Mouse (Mus musculus): ENCODE measurements around the gene Gm21985. TPM values are rescaled to one million over a fixed set of nuclear protein-coding genes. Genes with fewer than 3 reads are reported as not detected.

Gene Gm21985
- polyA plus RNA-seq, 1 experiment: not detected

DNA sequence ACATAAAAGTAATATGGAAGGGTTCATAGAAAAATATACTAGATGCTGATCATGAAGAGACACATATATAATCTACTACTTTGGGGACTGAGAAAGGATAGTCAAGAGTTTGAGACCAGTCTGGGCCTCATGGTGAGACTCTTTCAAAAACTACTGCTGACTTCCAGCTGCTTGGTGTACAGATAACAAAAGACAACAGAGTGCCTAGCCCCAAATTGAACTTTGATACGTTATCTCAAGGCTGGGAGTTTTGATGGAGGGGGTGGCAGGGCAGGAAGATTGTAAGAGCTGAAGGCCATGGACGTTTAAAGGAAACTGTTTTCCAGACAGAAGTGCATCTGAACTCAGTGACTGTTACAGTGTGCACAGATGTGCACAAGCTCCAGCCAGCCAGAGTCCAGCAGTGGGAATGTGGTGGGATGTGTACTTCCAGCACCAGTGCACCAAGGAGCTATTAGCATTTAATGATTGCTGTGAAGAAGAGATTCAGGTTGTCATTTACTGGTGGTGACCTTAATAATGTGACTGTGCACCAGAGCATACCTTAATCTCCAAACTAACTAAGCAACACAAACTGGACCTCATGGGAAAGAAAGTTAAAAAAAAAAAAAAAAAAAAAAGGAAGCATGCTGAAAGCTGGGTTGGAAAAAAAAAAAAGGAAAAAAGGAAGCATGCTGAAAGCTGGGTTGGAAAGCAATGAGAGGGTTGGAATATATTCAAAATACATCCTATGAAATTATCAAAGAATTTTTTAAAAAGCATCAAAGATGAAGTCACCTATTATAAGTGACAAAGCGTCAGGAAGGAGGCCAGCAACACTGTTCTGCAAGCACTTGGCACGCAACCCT lies 66.2 kb downstream of the Gm21985 start:
- H3K4me2 ChIP-seq (ENCODE audit: low read depth): no peak overlapping the region
- H3K4me3 ChIP-seq: no peak overlapping the region
- no peaks in the 10 kb centered on the region for H3K79me2 ChIP-seq (ENCODE audit: control insufficient read depth, insufficient read depth)
- no peak overlapping the region for H3ac ChIP-seq (ENCODE audit: control insufficient read depth, insufficient read length)
- no peaks in the 10 kb centered on the region for H3K27me3 ChIP-seq (ENCODE audit: control insufficient read depth, insufficient read depth, insufficient read length)
- no peak for TF ChIP-seq CEBPB (IDR thresholded peaks at IDR 0.05; ENCODE audit: insufficient read depth, poor library complexity, severe bottlenecking)
- no peak for TF ChIP-seq MYOG (IDR thresholded peaks at IDR 0.05; ENCODE audit: control insufficient read depth in 1 of 3, insufficient read depth in 1 of 3, insufficient read length in 2 of 3, low read depth in 2 of 3)
- no peak for TF ChIP-seq E2F4 (IDR thresholded peaks at IDR 0.05; ENCODE audit: insufficient read depth)
- H3K36me3 ChIP-seq (ENCODE audit: control insufficient read depth, insufficient read depth): no peaks in the 10 kb centered on the region

- no peak overlapping the region for H3K4me3 ChIP-seq
- H3K36me3 ChIP-seq (ENCODE audit: control insufficient read depth, insufficient read depth): peaks cover 3% of the 10 kb centered on the region
Observed at GRCm38 (mm10) chr2:112337211-112337610, 71.1 kb downstream of the Gm21985 start.

DNA sequence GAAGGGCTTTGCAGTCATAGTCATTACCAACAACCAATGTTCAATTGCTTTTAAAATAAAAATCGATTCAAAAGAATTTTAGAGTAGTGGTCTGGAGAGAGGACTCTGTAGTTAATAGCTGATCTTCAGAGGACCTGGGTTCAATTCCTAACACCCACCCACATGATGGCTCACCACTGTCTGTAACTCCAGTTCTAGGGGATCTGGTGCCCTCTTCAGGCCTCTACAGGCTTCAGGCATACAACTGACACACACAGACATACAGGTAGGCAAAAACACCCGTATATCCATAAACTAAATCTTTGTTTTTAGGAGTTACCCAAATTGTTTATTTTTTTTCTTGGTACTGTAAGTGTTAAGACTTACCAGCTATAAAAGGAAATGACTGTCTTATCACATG lies 73.6 kb downstream of the Gm21985 start:
- H3K4me2 ChIP-seq (ENCODE audit: low read depth): no peak overlapping the region
- peaks cover 11% of the 10 kb centered on the region for H3K36me3 ChIP-seq (ENCODE audit: control insufficient read depth, insufficient read depth)
- no peaks in the 10 kb centered on the region for H3K27me3 ChIP-seq (ENCODE audit: control insufficient read depth, insufficient read depth, insufficient read length)
- no peak overlapping the region for H3ac ChIP-seq (ENCODE audit: control insufficient read depth, insufficient read length)
- H3K79me2 ChIP-seq (ENCODE audit: control insufficient read depth, insufficient read depth): no peaks in the 10 kb centered on the region
- TF ChIP-seq USF1 (IDR thresholded peaks at IDR 0.05; ENCODE audit: low read depth) (no peak), TCF3 (IDR thresholded peaks at IDR 0.05; ENCODE audit: insufficient read length, low read depth) (no peak), POLR2A (IDR thresholded peaks at IDR 0.05; ENCODE audit: insufficient read length, low read depth) (no peak), SRF (IDR thresholded peaks at IDR 0.05; ENCODE audit: control insufficient read depth, insufficient read length, low read depth) (no peak), REST (IDR thresholded peaks at IDR 0.05; ENCODE audit: insufficient read depth, insufficient read length) (no peak), TCF12 (IDR thresholded peaks at IDR 0.05; ENCODE audit: insufficient read depth, poor library complexity, severe bottlenecking) (no peak), MYOD1 (IDR thresholded peaks at IDR 0.05; ENCODE audit: control insufficient read depth in 1 of 3, insufficient read length in 2 of 3, low read depth in 2 of 3) (no peak), E2F4 (IDR thresholded peaks at IDR 0.05; ENCODE audit: insufficient read depth) (no peak), MYOG (IDR thresholded peaks at IDR 0.05; ENCODE audit: control insufficient read depth in 1 of 3, insufficient read depth in 1 of 3, insufficient read length in 2 of 3, low read depth in 2 of 3) (no peak), CEBPB (IDR thresholded peaks at IDR 0.05; ENCODE audit: insufficient read depth, poor library complexity, severe bottlenecking) (no peak), MAX (IDR thresholded peaks at IDR 0.05; ENCODE audit: low read depth) (no peak), POLR2AphosphoS2 (IDR thresholded peaks at IDR 0.05; ENCODE audit: insufficient read length, low read depth) (no peak)
- no peak overlapping the region for H3K4me3 ChIP-seq

More at GRCm38 (mm10) chr2:112337211-112337610, 71.1 kb downstream of the Gm21985 start:
- TF ChIP-seq TCF12 (IDR thresholded peaks at IDR 0.05; ENCODE audit: insufficient read depth, poor library complexity, severe bottlenecking) (no peak), POLR2A (IDR thresholded peaks at IDR 0.05; ENCODE audit: insufficient read length, low read depth) (no peak), TCF3 (IDR thresholded peaks at IDR 0.05; ENCODE audit: insufficient read length, low read depth) (no peak), CEBPB (IDR thresholded peaks at IDR 0.05; ENCODE audit: insufficient read depth, poor library complexity, severe bottlenecking) (no peak), POLR2AphosphoS2 (IDR thresholded peaks at IDR 0.05; ENCODE audit: insufficient read length, low read depth) (no peak), REST (IDR thresholded peaks at IDR 0.05; ENCODE audit: insufficient read depth, insufficient read length) (no peak), MYOG (IDR thresholded peaks at IDR 0.05; ENCODE audit: control insufficient read depth in 1 of 3, insufficient read depth in 1 of 3, insufficient read length in 2 of 3, low read depth in 2 of 3) (no peak), MYOD1 (IDR thresholded peaks at IDR 0.05; ENCODE audit: control insufficient read depth in 1 of 3, insufficient read length in 2 of 3, low read depth in 2 of 3) (no peak), USF1 (IDR thresholded peaks at IDR 0.05; ENCODE audit: low read depth) (no peak), MAX (IDR thresholded peaks at IDR 0.05; ENCODE audit: low read depth) (no peak), E2F4 (IDR thresholded peaks at IDR 0.05; ENCODE audit: insufficient read depth) (no peak), SRF (IDR thresholded peaks at IDR 0.05; ENCODE audit: control insufficient read depth, insufficient read length, low read depth) (no peak)
- H3K4me2 ChIP-seq (ENCODE audit: low read depth): no peak overlapping the region
- no peaks in the 10 kb centered on the region for H3K27me3 ChIP-seq (ENCODE audit: control insufficient read depth, insufficient read depth, insufficient read length)
- H3ac ChIP-seq (ENCODE audit: control insufficient read depth, insufficient read length): no peak overlapping the region
- no peaks in the 10 kb centered on the region for H3K79me2 ChIP-seq (ENCODE audit: control insufficient read depth, insufficient read depth)

DNA sequence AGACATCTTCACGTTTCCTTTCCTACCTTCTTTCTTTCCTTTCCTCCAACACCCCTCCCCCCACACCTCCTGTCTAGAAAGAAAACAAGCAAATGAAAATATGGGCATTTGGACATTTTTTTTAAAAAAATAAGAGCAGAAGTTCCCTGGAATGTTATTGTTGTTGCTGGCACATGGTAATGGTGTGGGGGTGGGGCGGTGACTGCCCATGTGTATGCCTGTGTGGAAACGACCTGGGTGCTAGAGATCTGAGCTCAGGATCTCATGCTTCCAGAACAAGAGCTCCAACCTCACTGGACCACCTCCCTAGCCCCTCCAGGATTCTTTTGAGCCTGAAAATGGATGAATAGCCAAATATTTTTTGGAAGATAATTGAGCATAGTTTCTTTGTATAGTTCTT lies 75.0 kb downstream of the Gm21985 start:
- Histone ChIP-seq H3K36me3 (ENCODE audit: control insufficient read depth, insufficient read depth) (peaks cover 19% of the 10 kb centered on the region), H3ac (ENCODE audit: control insufficient read depth, insufficient read length) (no peak overlapping the region)
- TF ChIP-seq POLR2A (IDR thresholded peaks at IDR 0.05; ENCODE audit: insufficient read length, low read depth) (no peak), POLR2AphosphoS2 (IDR thresholded peaks at IDR 0.05; ENCODE audit: insufficient read length, low read depth) (no peak), MYOD1 (IDR thresholded peaks at IDR 0.05; ENCODE audit: control insufficient read depth in 1 of 3, insufficient read length in 2 of 3, low read depth in 2 of 3) (no peak), SRF (IDR thresholded peaks at IDR 0.05; ENCODE audit: control insufficient read depth, insufficient read length, low read depth) (no peak), CEBPB (IDR thresholded peaks at IDR 0.05; ENCODE audit: insufficient read depth, poor library complexity, severe bottlenecking) (no peak), E2F4 (IDR thresholded peaks at IDR 0.05; ENCODE audit: insufficient read depth) (no peak), TCF3 (IDR thresholded peaks at IDR 0.05; ENCODE audit: insufficient read length, low read depth) (no peak), USF1 (IDR thresholded peaks at IDR 0.05; ENCODE audit: low read depth) (no peak), MAX (IDR thresholded peaks at IDR 0.05; ENCODE audit: low read depth) (no peak), MYOG (IDR thresholded peaks at IDR 0.05; ENCODE audit: control insufficient read depth in 1 of 3, insufficient read depth in 1 of 3, insufficient read length in 2 of 3, low read depth in 2 of 3) (no peak), REST (IDR thresholded peaks at IDR 0.05; ENCODE audit: insufficient read depth, insufficient read length) (no peak), TCF12 (IDR thresholded peaks at IDR 0.05; ENCODE audit: insufficient read depth, poor library complexity, severe bottlenecking) (no peak)

More for the DNA sequence above, 75.0 kb downstream of the Gm21985 start:
- H3K4me2 ChIP-seq (ENCODE audit: low read depth): no peak overlapping the region
- H3K27me3 ChIP-seq (ENCODE audit: control insufficient read depth, insufficient read depth, insufficient read length): no peaks in the 10 kb centered on the region
- no peak overlapping the region for H3K4me3 ChIP-seq
- no peaks in the 10 kb centered on the region for H3K79me2 ChIP-seq (ENCODE audit: control insufficient read depth, insufficient read depth)

Data from myocyte (in vitro differentiated cells).